Mouse (Mus musculus): ENCODE measurements around the gene Cops2.

DNA sequence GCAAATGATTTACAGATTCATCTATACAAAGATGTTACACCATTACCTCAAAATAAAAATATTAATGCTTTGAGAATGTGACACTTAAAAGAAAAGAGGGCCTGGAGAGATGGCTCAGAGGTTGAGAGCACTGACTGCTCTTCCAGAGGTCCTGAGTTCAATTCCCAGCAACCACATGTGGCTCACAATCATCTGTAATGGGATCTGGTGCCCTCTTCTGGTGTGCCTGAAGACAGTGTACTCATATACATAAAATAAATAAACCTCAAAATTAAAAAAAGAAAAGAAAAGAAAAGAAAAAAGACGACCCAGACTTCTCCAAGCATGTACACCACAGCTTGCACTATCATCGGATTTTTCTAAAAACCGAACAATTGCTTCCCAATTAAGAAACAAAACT is 1.2 kb downstream of the Cops2 start:
- no peak for TF ChIP-seq CTCF (IDR thresholded peaks at IDR 0.05; ENCODE audit: borderline replicate concordance, extremely low read depth, insufficient read depth, insufficient read length)
- TF ChIP-seq POLR2A (IDR thresholded peaks at IDR 0.05; ENCODE audit: borderline replicate concordance, extremely low read depth, insufficient read depth, insufficient read length, poor library complexity, severe bottlenecking), result no peak

Measured in brain, embryonic 14.5 days (tissue).